Mouse (Mus musculus): ENCODE measurements around the gene Cinp. TPM values are rescaled to one million over a fixed set of nuclear protein-coding genes. Genes with fewer than 3 reads are reported as not detected.

Cinp gene
- 76.3 and 77.6 TPM in 2 replicates for polyA plus RNA-seq (2011; ENCODE audit: insufficient read depth, insufficient read length, low read depth, missing spikeins)

DNA sequence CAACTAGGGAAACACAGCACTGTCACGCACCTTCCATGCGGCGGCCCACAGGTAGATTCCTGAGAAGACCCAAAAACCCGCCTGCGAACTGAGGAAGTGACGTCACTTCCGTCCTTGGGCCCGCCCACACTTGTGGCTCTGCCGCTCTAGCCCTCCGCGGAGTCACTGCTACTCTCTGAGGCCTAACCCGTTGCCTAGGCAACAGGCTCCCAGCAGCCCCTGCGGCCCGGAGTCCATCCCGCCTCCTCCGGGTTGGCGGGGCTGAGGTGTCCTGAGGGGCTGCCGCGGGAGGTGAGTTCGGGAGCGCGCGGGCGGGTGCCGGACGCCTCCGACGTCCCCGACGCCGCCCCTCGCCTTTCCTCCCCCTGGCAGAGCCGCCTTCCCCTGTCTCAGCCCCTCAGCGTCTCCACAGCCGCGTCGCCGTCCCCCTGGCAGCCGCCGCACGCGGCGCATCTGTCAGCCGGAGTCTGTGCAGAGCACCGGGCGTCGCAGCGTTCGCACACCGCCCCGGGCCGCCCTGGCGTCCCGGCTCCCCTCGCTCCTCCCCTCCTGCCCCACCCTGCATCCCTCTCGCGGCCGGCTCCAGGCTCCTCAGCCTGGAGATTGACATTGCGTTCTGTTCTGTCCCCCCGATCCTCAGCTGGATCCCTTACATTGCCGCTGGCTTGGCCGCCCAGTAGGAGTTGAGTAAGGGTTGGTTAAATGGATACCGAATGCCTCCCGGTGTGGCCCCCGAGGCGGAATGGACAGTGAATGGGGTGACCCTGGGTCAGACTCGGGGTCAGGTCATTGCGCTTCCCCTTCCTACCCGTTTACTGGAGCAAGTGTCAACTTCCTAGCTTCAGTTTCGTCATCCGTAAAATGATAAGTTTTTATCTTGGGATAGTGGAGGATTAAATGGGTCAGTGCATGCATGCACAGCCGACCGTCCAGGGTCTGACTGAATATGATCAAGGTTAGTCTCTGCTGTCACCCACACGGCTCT, at the start of gene Cinp, which contains the start of gene Tecpr2:
TSS of gene Cinp (minus strand) at position 110 of the 985 bp plus-strand sequence.
TSS of gene Tecpr2 (plus strand) at position 229 of the 985 bp plus-strand sequence.
- H3K27ac ChIP-seq (ENCODE audit: insufficient read depth, low read length) = no peak within 1 kb of the TSS
- no peaks in the 10 kb centered on the region for H3K9me3 ChIP-seq (replicated peaks; ENCODE audit: control insufficient read depth, insufficient read depth, low read length, poor library complexity, severe bottlenecking)
- peak within 1 kb of the TSS; percentile 99 for H3K4me3 ChIP-seq (ENCODE audit: low read depth, low read length)
- no peaks in the 10 kb centered on the region for H3K36me3 ChIP-seq (ENCODE audit: control insufficient read depth, insufficient read depth, low read length, poor library complexity, severe bottlenecking)
- no peaks in the 10 kb centered on the region for H3K4me1 ChIP-seq (ENCODE audit: control insufficient read depth, insufficient read depth, low read length)
- H3K27me3 ChIP-seq (ENCODE audit: control insufficient read depth, insufficient read depth, low read length, poor library complexity, severe bottlenecking) = no peaks in the 10 kb centered on the region
- TF ChIP-seq EP300 (IDR thresholded peaks at IDR 0.05; ENCODE audit: insufficient read depth, low read depth, low read length) = no peak
- TF ChIP-seq POLR2A (IDR thresholded peaks at IDR 0.05; ENCODE audit: insufficient read depth, low read length) = peak; percentile 48
- peak within 1 kb of the TSS; percentile 84 for H3K9ac ChIP-seq (ENCODE audit: low read depth, poor library complexity, severe bottlenecking)

DNA sequence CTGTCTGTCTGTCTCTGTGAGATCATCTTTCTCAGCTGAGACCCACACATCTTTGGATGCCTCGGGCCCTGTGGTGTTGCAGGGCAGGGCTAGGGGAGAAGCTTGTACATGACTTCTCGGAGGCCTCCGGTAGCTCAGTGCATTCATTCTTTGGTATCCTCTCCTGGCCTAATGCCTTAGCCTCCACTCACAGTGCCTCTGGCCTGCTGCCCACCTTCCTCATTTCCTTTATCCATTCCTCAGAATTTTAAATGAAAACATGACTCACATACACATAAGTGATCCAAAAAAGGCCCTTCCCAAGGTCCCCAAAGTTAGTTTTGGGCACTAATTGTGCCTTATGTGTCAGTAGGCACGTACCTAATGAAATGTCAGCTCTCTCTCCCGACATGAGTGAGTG, 48.6 kb upstream of the Cinp start:
- no peaks in the 10 kb centered on the region for H3K9me3 ChIP-seq (replicated peaks; ENCODE audit: control insufficient read depth, insufficient read depth, low read length, poor library complexity, severe bottlenecking)
- no peak overlapping the region for H3K27ac ChIP-seq (ENCODE audit: insufficient read depth, low read length)
- H3K4me1 ChIP-seq (ENCODE audit: control insufficient read depth, insufficient read depth, low read length) = no peaks in the 10 kb centered on the region
- TF ChIP-seq EP300 (IDR thresholded peaks at IDR 0.05; ENCODE audit: insufficient read depth, low read depth, low read length) = no peak
- no peak for TF ChIP-seq POLR2A (IDR thresholded peaks at IDR 0.05; ENCODE audit: insufficient read depth, low read length)
- no peak for TF ChIP-seq CTCF (IDR thresholded peaks at IDR 0.05; ENCODE audit: low read depth, low read length)
- no peak overlapping the region for H3K4me3 ChIP-seq (ENCODE audit: low read depth, low read length)
- H3K36me3 ChIP-seq (ENCODE audit: control insufficient read depth, insufficient read depth, low read length, poor library complexity, severe bottlenecking) = no peaks in the 10 kb centered on the region; the same call in 1 of the 2 replicates
- no peaks in the 10 kb centered on the region for H3K27me3 ChIP-seq (ENCODE audit: control insufficient read depth, insufficient read depth, low read length, poor library complexity, severe bottlenecking)
- H3K9ac ChIP-seq (ENCODE audit: low read depth, poor library complexity, severe bottlenecking) = no peak overlapping the region

DNA sequence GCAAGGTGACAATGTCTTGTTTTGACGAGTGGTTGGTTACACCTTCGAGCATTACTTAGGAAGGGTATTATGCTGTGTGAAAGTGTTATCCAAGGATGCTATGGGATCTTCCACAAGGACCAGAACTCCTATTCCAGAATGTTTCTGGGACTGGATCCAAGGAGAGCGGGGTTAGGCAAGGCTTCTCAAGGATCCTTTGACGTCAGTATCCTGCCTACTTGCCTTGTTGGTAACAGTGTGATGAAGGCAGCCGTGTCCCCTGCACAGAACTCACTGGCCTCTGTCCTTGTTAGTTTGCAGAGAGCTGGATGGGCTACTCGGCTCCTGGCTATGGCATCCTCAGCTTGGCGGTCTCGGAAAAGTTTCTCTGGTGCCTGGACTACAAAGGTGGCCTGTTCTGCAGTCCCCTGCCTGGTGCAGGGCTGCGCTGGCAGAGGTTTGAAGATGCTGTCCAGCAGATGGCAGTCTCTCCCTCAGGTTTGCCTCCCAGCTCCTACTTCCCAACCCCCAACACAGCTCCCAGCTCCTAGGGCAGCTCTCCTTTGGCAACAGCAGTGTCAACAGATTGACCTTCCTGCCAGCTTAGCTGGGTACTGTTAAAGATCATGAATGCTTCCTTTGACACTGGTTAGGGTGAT, 47.2 kb upstream of the Cinp start:
- Histone ChIP-seq H3K4me3 (ENCODE audit: low read depth, low read length) (no peak overlapping the region), H3K27me3 (ENCODE audit: control insufficient read depth, insufficient read depth, low read length, poor library complexity, severe bottlenecking) (no peaks in the 10 kb centered on the region), H3K27ac (ENCODE audit: insufficient read depth, low read length) (no peak overlapping the region), H3K9ac (ENCODE audit: low read depth, poor library complexity, severe bottlenecking) (no peak overlapping the region), H3K4me1 (ENCODE audit: control insufficient read depth, insufficient read depth, low read length) (no peaks in the 10 kb centered on the region), H3K36me3 (ENCODE audit: control insufficient read depth, insufficient read depth, low read length, poor library complexity, severe bottlenecking) (no peaks in the 10 kb centered on the region; the same call in 1 of the 2 replicates), H3K9me3 (replicated peaks; ENCODE audit: control insufficient read depth, insufficient read depth, low read length, poor library complexity, severe bottlenecking) (no peaks in the 10 kb centered on the region)
- TF ChIP-seq EP300 (IDR thresholded peaks at IDR 0.05; ENCODE audit: insufficient read depth, low read depth, low read length) (peak; percentile 38; the same call in 1 of the 2 replicates), POLR2A (IDR thresholded peaks at IDR 0.05; ENCODE audit: insufficient read depth, low read length) (no peak), CTCF (IDR thresholded peaks at IDR 0.05; ENCODE audit: low read depth, low read length) (peak; percentile 94)

DNA sequence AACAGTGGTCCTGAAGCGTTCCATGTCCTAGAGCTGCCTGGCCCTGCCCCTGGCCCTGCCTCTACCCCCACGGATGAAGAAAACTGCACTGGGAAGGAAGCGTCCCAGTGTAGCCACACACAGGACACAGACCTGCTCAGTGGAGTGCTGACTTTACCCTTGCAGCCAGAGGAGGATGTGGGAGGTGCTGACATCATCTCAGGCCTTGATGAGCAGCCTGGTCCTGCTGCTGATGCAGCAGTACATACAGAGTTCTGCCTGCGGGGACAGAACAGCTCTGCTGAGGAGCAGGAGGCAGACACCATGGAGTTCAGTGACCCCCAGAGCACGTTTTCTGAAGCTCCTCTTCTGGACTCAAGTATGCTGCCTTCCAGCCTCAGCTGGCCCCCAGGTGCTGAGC, 43.9 kb upstream of the Cinp start:
- no peaks in the 10 kb centered on the region for H3K9me3 ChIP-seq (replicated peaks; ENCODE audit: control insufficient read depth, insufficient read depth, low read length, poor library complexity, severe bottlenecking)
- no peak overlapping the region for H3K4me3 ChIP-seq (ENCODE audit: low read depth, low read length)
- H3K36me3 ChIP-seq (ENCODE audit: control insufficient read depth, insufficient read depth, low read length, poor library complexity, severe bottlenecking) = no peaks in the 10 kb centered on the region; the same call in 1 of the 2 replicates
- TF ChIP-seq EP300 (IDR thresholded peaks at IDR 0.05; ENCODE audit: insufficient read depth, low read depth, low read length) (no peak), CTCF (IDR thresholded peaks at IDR 0.05; ENCODE audit: low read depth, low read length) (no peak), POLR2A (IDR thresholded peaks at IDR 0.05; ENCODE audit: insufficient read depth, low read length) (no peak)
- H3K4me1 ChIP-seq (ENCODE audit: control insufficient read depth, insufficient read depth, low read length) = no peaks in the 10 kb centered on the region
- H3K27ac ChIP-seq (ENCODE audit: insufficient read depth, low read length) = no peak overlapping the region
- no peak overlapping the region for H3K9ac ChIP-seq (ENCODE audit: low read depth, poor library complexity, severe bottlenecking)
- no peaks in the 10 kb centered on the region for H3K27me3 ChIP-seq (ENCODE audit: control insufficient read depth, insufficient read depth, low read length, poor library complexity, severe bottlenecking)

DNA sequence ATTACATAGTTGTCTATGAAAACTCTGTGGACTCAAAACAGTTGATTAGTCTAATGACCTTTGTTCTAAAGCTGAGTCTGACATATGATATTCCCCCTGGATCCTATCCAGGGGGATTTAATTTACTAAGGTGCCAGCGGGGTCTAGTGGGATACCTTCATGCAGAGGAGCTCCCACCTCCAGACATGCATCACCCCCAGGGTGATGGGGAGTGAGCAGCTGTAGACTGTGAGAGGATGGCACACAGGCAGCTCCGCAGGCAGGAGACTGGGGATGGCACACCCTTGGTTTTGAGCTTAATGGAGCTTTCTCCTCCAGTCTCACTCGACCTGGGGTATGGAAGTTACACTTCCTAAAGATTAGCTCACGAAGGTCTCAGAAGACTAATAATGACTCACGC, 32.6 kb upstream of the Cinp start:
- TF ChIP-seq EP300 (IDR thresholded peaks at IDR 0.05; ENCODE audit: insufficient read depth, low read depth, low read length) = no peak
- no peak for TF ChIP-seq POLR2A (IDR thresholded peaks at IDR 0.05; ENCODE audit: insufficient read depth, low read length)

More for the DNA sequence above, 32.6 kb upstream of the Cinp start:
- no peak overlapping the region for H3K4me3 ChIP-seq (ENCODE audit: low read depth, low read length)
- H3K9ac ChIP-seq (ENCODE audit: low read depth, poor library complexity, severe bottlenecking) = no peak overlapping the region
- no peaks in the 10 kb centered on the region for H3K36me3 ChIP-seq (ENCODE audit: control insufficient read depth, insufficient read depth, low read length, poor library complexity, severe bottlenecking)
- no peaks in the 10 kb centered on the region for H3K9me3 ChIP-seq (replicated peaks; ENCODE audit: control insufficient read depth, insufficient read depth, low read length, poor library complexity, severe bottlenecking)
- no peaks in the 10 kb centered on the region for H3K27me3 ChIP-seq (ENCODE audit: control insufficient read depth, insufficient read depth, low read length, poor library complexity, severe bottlenecking)
- H3K4me1 ChIP-seq (ENCODE audit: control insufficient read depth, insufficient read depth, low read length) = no peaks in the 10 kb centered on the region
- no peak overlapping the region for H3K27ac ChIP-seq (ENCODE audit: insufficient read depth, low read length)

All from ES-Bruce4 (cell line).